Mouse (Mus musculus) midbrain, embryonic 14.5 days (tissue): ENCODE data around the gene Gm20517. TPM values are rescaled to one million over a fixed set of nuclear protein-coding genes. Genes with fewer than 3 reads are reported as not detected.

Experiments
- ATAC-seq: fragments of 200-750 bp; cut with Nextera tagmentation; 2 replicates; pipeline ENCODE4 v1.8.0; 2017; ENCODE audit warnings: moderate number of reproducible peaks, moderate library complexity; ENCODE audit not compliant: low FRiP score, low TSS enrichment
- DNase-seq: peaks from one replicate; pipeline ENCODE4 v3.0.0-alpha.2; 2015
- H3K27ac ChIP-seq: fragments of 300-500 bp; sonication (generic); replicated peaks from 2 replicates; pipeline ENCODE4 v1.5.1; 2014; ENCODE audit warnings: mild to moderate bottlenecking, low read depth, low read length, moderate library complexity
- H3K27me3 ChIP-seq: fragments of 300-500 bp; sonication (generic); 2 replicates; pipeline ENCODE4 v1.6.1; 2014; ENCODE audit warnings: low read length, control low read depth, mixed read lengths; ENCODE audit not compliant: control insufficient read depth, insufficient read depth
- H3K36me3 ChIP-seq: fragments of 300-500 bp; sonication (generic); 2 replicates; pipeline ENCODE4 v1.6.1; 2014; ENCODE audit warnings: low read length, control low read depth; ENCODE audit not compliant: control insufficient read depth, insufficient read depth
- H3K4me1 ChIP-seq: fragments of 300-500 bp; sonication (generic); 2 replicates; pipeline ENCODE4 v1.6.1; 2014; ENCODE audit warnings: mild to moderate bottlenecking, antibody characterized with exemption, low read length, control low read depth; ENCODE audit not compliant: control insufficient read depth, insufficient read depth
- H3K4me2 ChIP-seq: fragments of 300-500 bp; sonication (generic); 2 replicates; pipeline ENCODE4 v1.6.1; 2014; ENCODE audit warnings: mild to moderate bottlenecking, low read length, moderate library complexity
- H3K4me3 ChIP-seq: fragments of 300-500 bp; sonication (generic); replicated peaks from 2 replicates; pipeline ENCODE4 v1.5.1; 2014; ENCODE audit warnings: low read depth, low read length
- H3K9ac ChIP-seq: fragments of 300-500 bp; sonication (generic); replicated peaks from 2 replicates; pipeline ENCODE4 v1.6.1; 2014; ENCODE audit warnings: mild to moderate bottlenecking, low read length, moderate library complexity
- H3K9me3 ChIP-seq: fragments of 300-500 bp; sonication (generic); 2 replicates; pipeline ENCODE4 v1.6.1; 2016; ENCODE audit warnings: low read length, control low read depth, mixed read lengths; ENCODE audit not compliant: control insufficient read depth
- WGBS: fragments of 180-500 bp; shearing (Covaris S2); extraction: QIAGEN DNeasy Blood & Tissue Kit; methylation state at CpG from one replicate; pipeline ENCODE4 v1.1.7; 2014; 5-methylcytosine and 5-hydroxymethylcytosine counted together
- polyA plus RNA-seq: library from polyadenylated mRNA; unstranded; fragments of >200 nt; fragmentation: Nextera tagmentation; extraction: Ambion mirVana; gene quantifications from 2 replicates; pipeline ENCODE4 v1.2.1, GENCODE M21; 2014

Gm20517 gene
- polyA plus RNA-seq, 1 experiment from 2014 or later, result 3.2 TPM

GRCm38 (mm10) chr17:47698156-47698555, 86.8 kb downstream of the Gm20517 start:
- DNase-seq, result no peak
- no peak overlapping the region for H3K9ac ChIP-seq
- H3K36me3 ChIP-seq, result peaks cover 37% of the 10 kb centered on the region
- ATAC-seq, result no peak
- no peaks in the 10 kb centered on the region for H3K9me3 ChIP-seq
- no peak overlapping the region for H3K4me3 ChIP-seq
- no peak overlapping the region for H3K27ac ChIP-seq
- H3K27me3 ChIP-seq, result 0 out of 2 replicates have a peak, but pooled peaks cover 3% of the 10 kb centered on the region
- WGBS, result 89% methylated on average over 10 of the region's 10 CpGs
- 0 out of 2 replicates have a peak, but pooled peaks cover 7% of the 10 kb centered on the region for H3K4me1 ChIP-seq
- no peak overlapping the region for H3K4me2 ChIP-seq

- no peak for ATAC-seq
- peaks cover 46% of the 10 kb centered on the region for H3K36me3 ChIP-seq
- H3K4me2 ChIP-seq, result no peak overlapping the region
- no peak overlapping the region for H3K27ac ChIP-seq
- WGBS, result 85% methylated on average over 2 of the region's 2 CpGs
- 0 out of 2 replicates have a peak, but pooled peaks cover 7% of the 10 kb centered on the region for H3K4me1 ChIP-seq
- H3K27me3 ChIP-seq, result 0 out of 2 replicates have a peak, but pooled peaks cover 3% of the 10 kb centered on the region
- no peak overlapping the region for H3K9ac ChIP-seq
- H3K9me3 ChIP-seq, result no peaks in the 10 kb centered on the region
- no peak for DNase-seq
- no peak overlapping the region for H3K4me3 ChIP-seq
These were observed 87.7 kb downstream of the Gm20517 start for GRCm38 (mm10) chr17:47699055-47699454.

- H3K9me3 ChIP-seq, result no peaks in the 10 kb centered on the region
- no peaks in the 10 kb centered on the region for H3K4me1 ChIP-seq
- no peak overlapping the region for H3K4me2 ChIP-seq
- no peak overlapping the region for H3K4me3 ChIP-seq
- peak; percentile 39 for DNase-seq
- no peak for ATAC-seq
- no peak overlapping the region for H3K27ac ChIP-seq
- H3K27me3 ChIP-seq, result 0 out of 2 replicates have a peak, but pooled peaks cover 3% of the 10 kb centered on the region
- 72% methylated on average over 9 of the region's 9 CpGs for WGBS
- H3K9ac ChIP-seq, result no peak overlapping the region
- H3K36me3 ChIP-seq, result peaks cover 52% of the 10 kb centered on the region
These were observed 90.4 kb downstream of the Gm20517 start for GRCm38 (mm10) chr17:47701793-47702192.

GRCm38 (mm10) chr17:47702548-47703345, 91.4 kb downstream of the Gm20517 start:
- Histone ChIP-seq H3K4me1 (no peaks in the 10 kb centered on the region), H3K36me3 (peaks cover 52% of the 10 kb centered on the region), H3K9me3 (no peaks in the 10 kb centered on the region), H3K9ac (no peak overlapping the region), H3K27ac (no peak overlapping the region), H3K27me3 (0 out of 2 replicates have a peak, but pooled peaks cover 3% of the 10 kb centered on the region), H3K4me3 (no peak overlapping the region), H3K4me2 (no peak overlapping the region)
- 58% methylated on average over 28 of the region's 28 CpGs for WGBS
- ATAC-seq (no peak), DNase-seq (no peak)

GRCm38 (mm10) chr17:47703556-47703955, 92.2 kb downstream of the Gm20517 start:
- H3K36me3 ChIP-seq, result peaks cover 52% of the 10 kb centered on the region
- H3K4me1 ChIP-seq, result no peaks in the 10 kb centered on the region
- no peak overlapping the region for H3K9ac ChIP-seq
- no peaks in the 10 kb centered on the region for H3K9me3 ChIP-seq
- WGBS, result 37% methylated on average over 20 of the region's 20 CpGs
- DNase-seq (no peak), ATAC-seq (no peak)
- H3K27me3 ChIP-seq, result 0 out of 2 replicates have a peak, but pooled peaks cover 3% of the 10 kb centered on the region
- H3K4me2 ChIP-seq, result no peak overlapping the region
- no peak overlapping the region for H3K4me3 ChIP-seq
- no peak overlapping the region for H3K27ac ChIP-seq

GRCm38 (mm10) chr17:47704692-47705091, 93.3 kb downstream of the Gm20517 start:
- Histone ChIP-seq H3K9ac (no peak overlapping the region), H3K4me3 (no peak overlapping the region), H3K9me3 (no peaks in the 10 kb centered on the region), H3K4me2 (no peak overlapping the region), H3K27ac (no peak overlapping the region), H3K36me3 (peaks cover 43% of the 10 kb centered on the region), H3K27me3 (0 out of 2 replicates have a peak, but pooled peaks cover 3% of the 10 kb centered on the region), H3K4me1 (no peaks in the 10 kb centered on the region)
- no peak for ATAC-seq
- no peak for DNase-seq
- 96% methylated on average over 4 of the region's 4 CpGs for WGBS

GRCm38 (mm10) chr17:47706196-47706595, 94.8 kb downstream of the Gm20517 start:
- H3K27me3 ChIP-seq, result 0 out of 2 replicates have a peak, but pooled peaks cover 3% of the 10 kb centered on the region
- no peaks in the 10 kb centered on the region for H3K9me3 ChIP-seq
- H3K4me3 ChIP-seq, result no peak overlapping the region
- no peak for DNase-seq
- peaks cover 35% of the 10 kb centered on the region for H3K36me3 ChIP-seq
- WGBS, result 81% methylated on average over 1 of the region's 1 CpGs
- H3K27ac ChIP-seq, result no peak overlapping the region
- H3K9ac ChIP-seq, result no peak overlapping the region
- ATAC-seq, result no peak
- H3K4me1 ChIP-seq, result no peaks in the 10 kb centered on the region
- H3K4me2 ChIP-seq, result no peak overlapping the region

GRCm38 (mm10) chr17:47707961-47708360, 96.6 kb downstream of the Gm20517 start:
- Histone ChIP-seq H3K9me3 (no peaks in the 10 kb centered on the region), H3K4me3 (no peak overlapping the region), H3K27me3 (0 out of 2 replicates have a peak, but pooled peaks cover under 1% of the 10 kb centered on the region), H3K36me3 (peaks cover 17% of the 10 kb centered on the region), H3K4me1 (no peaks in the 10 kb centered on the region), H3K9ac (no peak overlapping the region), H3K27ac (no peak overlapping the region), H3K4me2 (no peak overlapping the region)
- WGBS, result 88% methylated on average over 3 of the region's 3 CpGs
- DNase-seq (no peak), ATAC-seq (no peak)

GRCm38 (mm10) chr17:47708972-47709371, 97.6 kb downstream of the Gm20517 start:
- ATAC-seq, result no peak
- WGBS, result 80% methylated on average over 4 of the region's 4 CpGs

More at GRCm38 (mm10) chr17:47708972-47709371, 97.6 kb downstream of the Gm20517 start:
- no peak overlapping the region for H3K4me2 ChIP-seq
- H3K36me3 ChIP-seq, result peaks cover 7% of the 10 kb centered on the region
- no peaks in the 10 kb centered on the region for H3K9me3 ChIP-seq
- H3K4me3 ChIP-seq, result no peak overlapping the region
- H3K4me1 ChIP-seq, result no peaks in the 10 kb centered on the region
- no peak for DNase-seq
- no peak overlapping the region for H3K27ac ChIP-seq
- no peak overlapping the region for H3K9ac ChIP-seq
- H3K27me3 ChIP-seq, result no peaks in the 10 kb centered on the region
